Mouse (Mus musculus): ENCODE results near the gene Klra9. TPM values are rescaled to one million over a fixed set of nuclear protein-coding genes. Genes with fewer than 3 reads are reported as not detected.
"Not testable (repeated sequence)": the region's sequence is repeated elsewhere in the genome, so short reads cannot be mapped to it uniquely, and the experiment has no call there.

Gene Klra9
- polyA plus RNA-seq (2012; rRNA removed) = not detected in 2 replicates

DNA sequence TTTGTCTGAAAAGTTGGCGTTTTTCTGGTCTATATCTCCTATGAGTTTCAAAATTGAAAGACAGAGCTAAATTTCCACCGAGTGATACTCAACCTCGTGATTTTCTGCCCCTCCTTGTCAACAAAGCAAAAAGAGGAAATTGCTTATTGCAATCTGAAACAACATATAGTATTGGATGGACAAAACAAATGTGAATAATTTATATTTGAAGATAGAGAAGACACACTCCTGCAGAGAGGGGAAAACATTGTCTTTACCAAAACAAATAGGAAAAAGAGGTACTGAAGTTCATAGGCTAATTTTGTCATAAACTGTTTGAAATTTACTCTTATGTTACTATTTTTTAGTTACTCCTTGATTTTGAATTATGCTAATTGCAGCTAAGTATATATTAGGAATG is at the start of gene Klra9:
Gene Klra9, minus strand, starts transcription at position 101 of the 400 bp plus-strand sequence.
- not testable (repeated sequence) for H3K27me3 ChIP-seq (ENCODE audit: control insufficient read depth, insufficient read depth, low read length)

GRCm38 (mm10) chr6:130237536-130237935 is 44.6 kb upstream of the Klra9 start:
- no peaks in the 10 kb centered on the region for H3K27me3 ChIP-seq (ENCODE audit: control insufficient read depth, insufficient read depth, low read length)
- no peak overlapping the region for H3K27ac ChIP-seq (ENCODE audit: insufficient read depth, low read depth, low read length)
- no peak overlapping the region for H3K4me3 ChIP-seq (ENCODE audit: low read depth, low read length)
- TF ChIP-seq POLR2A (IDR thresholded peaks at IDR 0.05; ENCODE audit: low read depth, low read length) (no peak), CTCF (IDR thresholded peaks at IDR 0.05; ENCODE audit: extremely low read depth, insufficient read length, insufficient replicate concordance, low read depth, low read length) (no peak)
- H3K36me3 ChIP-seq (ENCODE audit: control insufficient read depth, insufficient read depth, low read length) = no peaks in the 10 kb centered on the region
- WGBS = 57% methylated on average over 2 of the region's 2 CpGs
- no peaks in the 10 kb centered on the region for H3K4me1 ChIP-seq (ENCODE audit: control insufficient read depth, insufficient read depth, insufficient read length, low read length)

More for the DNA sequence above, at the start of gene Klra9:
- not testable (repeated sequence) for H3K4me1 ChIP-seq (ENCODE audit: control insufficient read depth, insufficient read depth, insufficient read length, low read length); H3K36me3 ChIP-seq (ENCODE audit: control insufficient read depth, insufficient read depth, low read length); H3K27ac ChIP-seq (ENCODE audit: insufficient read depth, low read depth, low read length); H3K4me3 ChIP-seq (ENCODE audit: low read depth, low read length)
- WGBS = 53% methylated on average over 3 of the region's 3 CpGs

- 50% methylated on average over 1 of the region's 1 CpGs for WGBS
Observed at GRCm38 (mm10) chr6:130236635-130237034, 43.7 kb upstream of the Klra9 start.

DNA sequence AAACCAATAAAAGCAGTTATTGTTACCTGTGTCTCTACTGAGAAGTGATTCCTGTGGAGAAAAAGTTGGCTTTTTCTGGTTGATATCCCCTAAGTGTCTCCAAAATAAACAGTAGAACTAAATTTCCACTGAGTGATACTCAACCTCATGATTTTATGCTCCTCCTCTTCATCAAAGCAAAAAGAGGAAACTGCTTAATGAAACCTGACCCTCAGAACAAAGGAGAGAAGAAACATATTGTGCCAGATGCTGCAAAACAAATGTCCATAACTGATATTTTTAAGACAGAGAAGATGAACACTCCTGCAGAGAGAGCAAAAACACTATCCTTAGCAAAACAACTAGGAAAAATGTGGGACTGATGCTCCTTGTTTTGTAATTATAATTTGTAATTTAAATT is 40.3 kb upstream of the Klra9 start, which contains the start of gene Klra7:
Gene Klra7, minus strand, starts transcription at position 101 of the 400 bp plus-strand sequence.
- Histone ChIP-seq H3K27me3 (ENCODE audit: control insufficient read depth, insufficient read depth, low read length) (no peaks in the 10 kb centered on the region), H3K4me1 (ENCODE audit: control insufficient read depth, insufficient read depth, insufficient read length, low read length) (no peaks in the 10 kb centered on the region), H3K36me3 (ENCODE audit: control insufficient read depth, insufficient read depth, low read length) (no peaks in the 10 kb centered on the region), H3K27ac (ENCODE audit: insufficient read depth, low read depth, low read length) (no peak within 1 kb of the TSS), H3K4me3 (ENCODE audit: low read depth, low read length) (no peak within 1 kb of the TSS)
- TF ChIP-seq CTCF (IDR thresholded peaks at IDR 0.05; ENCODE audit: extremely low read depth, insufficient read length, insufficient replicate concordance, low read depth, low read length) (no peak), POLR2A (IDR thresholded peaks at IDR 0.05; ENCODE audit: low read depth, low read length) (no peak)

More at GRCm38 (mm10) chr6:130236635-130237034, 43.7 kb upstream of the Klra9 start:
- Histone ChIP-seq H3K4me1 (ENCODE audit: control insufficient read depth, insufficient read depth, insufficient read length, low read length) (no peaks in the 10 kb centered on the region), H3K36me3 (ENCODE audit: control insufficient read depth, insufficient read depth, low read length) (no peaks in the 10 kb centered on the region), H3K27me3 (ENCODE audit: control insufficient read depth, insufficient read depth, low read length) (no peaks in the 10 kb centered on the region), H3K4me3 (ENCODE audit: low read depth, low read length) (no peak overlapping the region), H3K27ac (ENCODE audit: insufficient read depth, low read depth, low read length) (no peak overlapping the region)
- no peak for TF ChIP-seq POLR2A (IDR thresholded peaks at IDR 0.05; ENCODE audit: low read depth, low read length)
- no peak for TF ChIP-seq CTCF (IDR thresholded peaks at IDR 0.05; ENCODE audit: extremely low read depth, insufficient read length, insufficient replicate concordance, low read depth, low read length)

DNA sequence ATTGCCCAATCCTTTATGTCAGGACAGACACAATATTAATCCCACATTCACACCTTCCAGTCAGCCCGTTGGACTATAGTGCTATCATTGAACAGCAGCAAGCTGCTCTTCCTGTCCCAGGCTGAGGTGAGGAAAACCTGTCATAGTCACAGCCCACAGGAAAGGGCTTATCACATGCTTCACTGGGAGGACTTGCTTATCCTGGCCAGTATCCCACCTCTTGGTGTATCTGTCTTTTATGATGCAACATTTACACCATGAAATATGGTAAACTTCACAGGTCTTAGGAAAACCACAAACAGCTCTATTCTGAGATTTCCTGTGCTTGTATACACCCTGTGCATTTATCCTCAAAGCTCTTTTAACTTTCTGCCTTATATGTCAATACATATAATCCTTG is 4.5 kb upstream of the Klra9 start:
- H3K4me1 ChIP-seq (ENCODE audit: control insufficient read depth, insufficient read depth, insufficient read length, low read length); H3K27me3 ChIP-seq (ENCODE audit: control insufficient read depth, insufficient read depth, low read length); H3K36me3 ChIP-seq (ENCODE audit: control insufficient read depth, insufficient read depth, low read length); H3K4me3 ChIP-seq (ENCODE audit: low read depth, low read length); H3K27ac ChIP-seq (ENCODE audit: insufficient read depth, low read depth, low read length): not testable (repeated sequence)
- WGBS = 93% methylated on average over 1 of the region's 1 CpGs

- not testable (repeated sequence) for H3K27ac ChIP-seq (ENCODE audit: insufficient read depth, low read depth, low read length); H3K27me3 ChIP-seq (ENCODE audit: control insufficient read depth, insufficient read depth, low read length); H3K4me3 ChIP-seq (ENCODE audit: low read depth, low read length); H3K4me1 ChIP-seq (ENCODE audit: control insufficient read depth, insufficient read depth, insufficient read length, low read length); H3K36me3 ChIP-seq (ENCODE audit: control insufficient read depth, insufficient read depth, low read length)
- WGBS = 59% methylated on average over 4 of the region's 4 CpGs
Observed at GRCm38 (mm10) chr6:130129798-130130197, 63.1 kb downstream of the Klra9 start, which contains the start of gene Klra8. Klra8 (minus strand) TSS chr6:130129898.

Other genes with a start within 250 kb of the Klra9 start
- not detected in 2 replicates for gene Klra6, start 166.2 kb downstream of the Klra9 start, polyA plus RNA-seq (2012; rRNA removed)
- gene Klra4, start 125.8 kb downstream of the Klra9 start, polyA plus RNA-seq (2012; rRNA removed) = not detected in 2 replicates
- not detected in 2 replicates for gene Klra8, start 63.2 kb downstream of the Klra9 start, polyA plus RNA-seq (2012; rRNA removed)
- not detected in 2 replicates for gene Klra7, start 40.2 kb upstream of the Klra9 start, polyA plus RNA-seq (2012; rRNA removed)
- not detected in 2 replicates for gene Klra10, start 88.8 kb upstream of the Klra9 start, polyA plus RNA-seq (2012; rRNA removed)
- gene Klra3, start 144.5 kb upstream of the Klra9 start, polyA plus RNA-seq (2012; rRNA removed) = not detected in 2 replicates
- gene Klra1, start 193.8 kb upstream of the Klra9 start, polyA plus RNA-seq (2012; rRNA removed) = not detected in 2 replicates

Measured in small intestine, adult 2 months (tissue).